Mouse (Mus musculus) hindbrain, postnatal 0 days (tissue): ENCODE results near the gene Nav2. TPM values are rescaled to one million over a fixed set of nuclear protein-coding genes. Genes with fewer than 3 reads are reported as not detected.

Source experiments
- ATAC-seq: fragments of 200-750 bp; cut with Nextera tagmentation; 2 replicates; pipeline ENCODE4 v1.8.0; 2017; ENCODE audit warnings: mild to moderate bottlenecking, moderate TSS enrichment, moderate library complexity
- DNase-seq: peaks from one replicate; pipeline ENCODE4 v3.0.0-alpha.2; 2015; ENCODE audit warnings: low spot score
- H3K27ac ChIP-seq: fragments of 300-500 bp; sonication (generic); 2 replicates; pipeline ENCODE4 v1.5.1; 2014; ENCODE audit warnings: mild to moderate bottlenecking
- H3K27me3 ChIP-seq: fragments of 300-500 bp; sonication (generic); 2 replicates; pipeline ENCODE4 v1.6.1; 2014; ENCODE audit warnings: low read length, mixed read lengths; ENCODE audit not compliant: insufficient read depth
- H3K36me3 ChIP-seq: fragments of 300-500 bp; sonication (generic); 2 replicates; pipeline ENCODE4 v1.6.1; 2014; ENCODE audit warnings: low read length, mixed read lengths; ENCODE audit not compliant: insufficient read depth
- H3K4me1 ChIP-seq: fragments of 300-500 bp; sonication (generic); 2 replicates; pipeline ENCODE4 v1.6.1; 2014; ENCODE audit warnings: antibody characterized with exemption, low read length, mixed read lengths; ENCODE audit not compliant: insufficient read depth
- H3K4me2 ChIP-seq: fragments of 300-500 bp; sonication (generic); 2 replicates; pipeline ENCODE4 v1.6.1; 2014; ENCODE audit warnings: low read depth, mild to moderate bottlenecking, low read length, moderate library complexity, mixed read lengths
- H3K4me3 ChIP-seq: fragments of 300-500 bp; sonication (generic); 2 replicates; pipeline ENCODE4 v1.5.1; 2014; ENCODE audit warnings: low read length
- H3K9ac ChIP-seq: fragments of 300-500 bp; sonication (generic); replicated peaks from 2 replicates; pipeline ENCODE4 v1.6.1; 2014; ENCODE audit warnings: mild to moderate bottlenecking, low read length, moderate library complexity, mixed read lengths
- H3K9me3 ChIP-seq: fragments of 300-500 bp; sonication (generic); 2 replicates; pipeline ENCODE4 v1.6.1; 2016; ENCODE audit warnings: low read length, mixed read lengths
- CTCF ChIP-seq: IDR thresholded peaks from 2 replicates; pipeline ENCODE4 v1.5.1; 2016; ENCODE audit warnings: antibody characterized with exemption, control low read depth, low read depth
- WGBS: fragments of 180-500 bp; shearing (Covaris S2); extraction: QIAGEN DNeasy Blood & Tissue Kit; methylation state at CpG from one replicate; pipeline ENCODE4 v1.1.7; 2014; 5-methylcytosine and 5-hydroxymethylcytosine counted together
- polyA plus RNA-seq: library from polyadenylated mRNA; unstranded; fragments of >200 nt; fragmentation: Nextera tagmentation; extraction: Ambion mirVana; gene quantifications from 2 replicates; pipeline ENCODE4 v1.2.1, GENCODE M21; 2015
- total RNA-seq: library from RNA; depleted of rRNA; stranded (reverse); fragments of >200 nt; gene quantifications from 2 replicates; pipeline ENCODE4 v1.2.3, GENCODE M21; 2014

Gene Nav2
- total and polyA plus RNA-seq, 2 experiments from 2014 or later, result 20.1 to 64.7 TPM

- Histone ChIP-seq H3K27ac (no peak overlapping the region), H3K9me3 (no peaks in the 10 kb centered on the region), H3K4me1 (peaks cover 27% of the 10 kb centered on the region), H3K27me3 (no peaks in the 10 kb centered on the region), H3K9ac (no peak overlapping the region), H3K4me2 (no peak overlapping the region), H3K4me3 (no peak overlapping the region), H3K36me3 (no peaks in the 10 kb centered on the region)
- ATAC-seq (no peak), DNase-seq (no peak)
- WGBS, result 29% methylated on average over 8 of the region's 8 CpGs
- TF ChIP-seq CTCF, result no peak
These were observed 87.2 kb downstream of the Nav2 start for GRCm38 (mm10) chr7:48995701-48996100.

DNA sequence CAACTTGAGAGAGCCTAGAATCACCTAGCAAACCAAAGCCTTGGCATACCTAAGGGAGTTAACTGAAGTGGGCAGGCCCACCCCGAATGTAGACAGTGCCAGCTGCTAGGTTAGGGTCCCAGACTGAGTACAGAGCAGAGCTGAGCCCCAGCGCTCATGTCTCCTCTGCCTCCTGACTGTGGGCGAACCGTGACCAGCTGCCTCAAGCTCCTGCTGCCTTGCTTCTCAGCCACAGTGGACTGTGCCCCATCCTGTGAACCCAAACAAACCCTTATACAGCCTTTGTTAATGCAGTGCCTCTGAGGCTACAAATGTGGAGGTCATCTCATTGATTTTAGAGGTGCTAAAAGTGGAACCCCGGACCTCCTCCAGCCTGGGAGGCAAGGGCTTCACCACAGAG lies 88.3 kb downstream of the Nav2 start:
- TF ChIP-seq CTCF, result no peak
- H3K4me3 ChIP-seq, result no peak overlapping the region
- H3K9ac ChIP-seq, result no peak overlapping the region
- H3K27ac ChIP-seq, result no peak overlapping the region
- no peak for ATAC-seq
- 45% methylated on average over 5 of the region's 5 CpGs for WGBS
- H3K9me3 ChIP-seq, result no peaks in the 10 kb centered on the region
- no peaks in the 10 kb centered on the region for H3K27me3 ChIP-seq
- no peak overlapping the region for H3K4me2 ChIP-seq
- H3K36me3 ChIP-seq, result no peaks in the 10 kb centered on the region
- no peak for DNase-seq
- peaks cover 26% of the 10 kb centered on the region for H3K4me1 ChIP-seq

- H3K9me3 ChIP-seq, result no peaks in the 10 kb centered on the region
- TF ChIP-seq CTCF, result no peak
- no peaks in the 10 kb centered on the region for H3K36me3 ChIP-seq
- H3K4me3 ChIP-seq, result no peak overlapping the region
- H3K27ac ChIP-seq, result no peak overlapping the region
- H3K4me2 ChIP-seq, result no peak overlapping the region
- DNase-seq (no peak), ATAC-seq (no peak)
- WGBS, result 89% methylated on average over 8 of the region's 8 CpGs
- no peak overlapping the region for H3K9ac ChIP-seq
- no peaks in the 10 kb centered on the region for H3K27me3 ChIP-seq
- peaks cover 19% of the 10 kb centered on the region for H3K4me1 ChIP-seq
These were observed 89.6 kb downstream of the Nav2 start for GRCm38 (mm10) chr7:48998097-48998496.

DNA sequence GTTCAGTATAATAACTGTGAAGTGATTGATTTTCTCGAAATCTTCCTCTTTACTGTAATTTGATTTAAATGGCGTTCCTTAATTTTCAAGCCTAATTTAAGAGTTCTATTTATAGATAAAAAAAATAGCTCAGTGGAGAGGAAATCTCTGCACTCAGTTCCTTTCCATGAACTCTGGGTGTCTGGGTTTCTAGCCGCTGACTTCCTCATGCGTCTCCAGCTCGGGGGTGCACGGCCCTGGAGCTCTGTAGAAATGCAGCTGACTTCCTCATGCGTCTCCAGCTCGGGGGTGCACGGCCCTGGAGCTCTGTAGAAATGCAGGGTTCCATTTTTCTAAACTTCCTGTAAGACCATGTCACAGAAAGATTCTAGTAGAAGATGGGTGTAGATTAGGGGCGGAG lies 90.1 kb downstream of the Nav2 start:
- WGBS, result 71% methylated on average over 10 of the region's 10 CpGs
- no peak overlapping the region for H3K27ac ChIP-seq
- H3K4me3 ChIP-seq, result no peak overlapping the region
- ATAC-seq (no peak), DNase-seq (no peak)
- H3K9me3 ChIP-seq, result no peaks in the 10 kb centered on the region
- no peaks in the 10 kb centered on the region for H3K36me3 ChIP-seq
- H3K9ac ChIP-seq, result no peak overlapping the region
- TF ChIP-seq CTCF, result no peak
- no peak overlapping the region for H3K4me2 ChIP-seq
- H3K27me3 ChIP-seq, result no peaks in the 10 kb centered on the region
- H3K4me1 ChIP-seq, result peaks cover 23% of the 10 kb centered on the region

- Histone ChIP-seq H3K9me3 (no peaks in the 10 kb centered on the region), H3K9ac (no peak overlapping the region), H3K27ac (no peak overlapping the region), H3K36me3 (no peaks in the 10 kb centered on the region), H3K4me2 (no peak overlapping the region), H3K27me3 (no peaks in the 10 kb centered on the region), H3K4me3 (no peak overlapping the region), H3K4me1 (peaks cover 16% of the 10 kb centered on the region; the same call in 1 of the 2 replicates)
- no peak for TF ChIP-seq CTCF
- whole genome bisulfite sequencing, result 70% methylated on average over 3 of the region's 3 CpGs
- no peak for ATAC-seq
- DNase-seq, result no peak
These were observed 92.3 kb downstream of the Nav2 start for GRCm38 (mm10) chr7:49000816-49001215.

- 71% methylated on average over 5 of the region's 5 CpGs for WGBS
- Histone ChIP-seq H3K4me1 (peaks cover 12% of the 10 kb centered on the region; the same call in 1 of the 2 replicates), H3K4me3 (no peak overlapping the region), H3K9me3 (no peaks in the 10 kb centered on the region), H3K27ac (no peak overlapping the region), H3K9ac (no peak overlapping the region), H3K36me3 (no peaks in the 10 kb centered on the region), H3K4me2 (no peak overlapping the region), H3K27me3 (no peaks in the 10 kb centered on the region)
- ATAC-seq (no peak), DNase-seq (no peak)
- no peak for TF ChIP-seq CTCF
These were observed 95.9 kb downstream of the Nav2 start for GRCm38 (mm10) chr7:49004402-49004801.

GRCm38 (mm10) chr7:49006886-49007285 lies 98.4 kb downstream of the Nav2 start:
- 51% methylated on average over 7 of the region's 7 CpGs for WGBS
- Histone ChIP-seq H3K9ac (no peak overlapping the region), H3K9me3 (no peaks in the 10 kb centered on the region), H3K27ac (no peak overlapping the region), H3K36me3 (no peaks in the 10 kb centered on the region), H3K27me3 (no peaks in the 10 kb centered on the region), H3K4me1 (0 out of 2 replicates have a peak, but pooled peaks cover 4% of the 10 kb centered on the region), H3K4me3 (no peak overlapping the region), H3K4me2 (no peak overlapping the region)
- no peak for TF ChIP-seq CTCF
- DNase-seq (no peak), ATAC-seq (no peak)
